Mouse (Mus musculus) layer of hippocampus, adult 9-10 months (tissue): Measurements from ENCODE around the gene Ttc22.
A peak's percentile ranks its signal among the peaks of the same experiment; 100 is the strongest.

Experiments used
- DNase-seq: peaks from one replicate; pipeline ENCODE4 v3.0.0; 2022; ENCODE audit warnings: low spot score

Ttc22 gene

DNA sequence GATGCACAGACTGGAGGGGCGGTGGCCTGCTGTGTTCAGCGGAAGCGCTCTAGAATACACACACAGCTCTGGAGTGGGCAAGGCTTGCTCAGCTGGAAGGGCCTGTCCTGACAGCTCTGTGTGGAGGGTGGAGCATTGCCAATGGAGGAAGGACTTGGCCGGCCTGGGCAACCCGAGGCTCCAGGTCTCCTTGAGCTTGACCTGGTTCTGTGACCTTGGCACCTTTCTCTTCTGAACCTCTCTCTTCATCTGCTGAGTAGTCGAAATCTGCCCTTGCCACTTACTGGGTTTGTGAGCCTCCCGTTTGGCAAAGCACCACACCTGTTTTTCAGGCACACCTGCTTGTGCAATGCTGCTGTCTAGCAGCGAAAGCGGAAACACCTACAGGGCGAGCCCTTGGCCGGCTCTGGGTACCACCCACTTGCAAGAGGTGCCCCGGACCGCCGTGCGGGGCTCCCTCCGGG, at the start of gene Ttc22:
Gene Ttc22 (plus strand): TSS at position 403 of the 464 bp plus-strand sequence.
- no peak for DNase-seq

- DNase-seq = no peak
Observed at GRCm38 (mm10) chr4:106575022-106575421, 47.2 kb upstream of the Ttc22 start.

GRCm38 (mm10) chr4:106577511-106577910, 44.7 kb upstream of the Ttc22 start:
- no peak for DNase-seq

DNA sequence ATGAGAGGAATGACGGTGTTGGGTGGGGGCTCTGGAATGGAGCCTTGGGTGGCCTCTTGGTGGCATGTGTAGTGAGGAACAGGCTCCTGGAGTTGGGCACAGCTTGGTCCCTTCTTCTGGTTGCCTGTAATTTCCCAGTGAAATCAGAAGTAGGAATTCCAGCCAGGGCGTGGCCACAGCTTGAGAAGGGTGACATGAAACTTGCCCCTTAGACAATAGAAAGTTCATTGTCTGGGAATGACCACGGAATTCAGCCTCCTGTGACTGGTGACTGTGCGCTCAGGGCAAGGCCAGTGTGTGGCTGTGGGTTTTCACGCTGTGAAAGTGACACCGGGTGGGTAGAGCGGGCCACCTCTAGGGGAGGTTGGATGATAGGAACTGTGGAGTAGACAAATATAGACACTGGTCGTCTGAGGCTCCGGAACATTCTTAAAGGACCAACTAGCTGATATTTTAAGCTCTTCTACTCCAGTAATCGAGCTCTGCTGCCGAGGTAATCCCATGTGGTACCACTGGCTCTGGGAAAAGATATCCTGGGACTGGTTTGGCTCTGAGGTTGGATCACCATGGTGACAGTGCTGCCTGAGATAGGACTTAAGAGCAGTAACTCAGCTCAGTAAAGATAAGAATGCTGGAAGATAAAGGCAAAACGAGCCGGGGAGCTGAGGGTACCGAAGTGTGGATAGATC, 40.9 kb upstream of the Ttc22 start:
- DNase-seq = no peak

GRCm38 (mm10) chr4:106581865-106582204, 40.4 kb upstream of the Ttc22 start:
- DNase-seq = no peak

DNA sequence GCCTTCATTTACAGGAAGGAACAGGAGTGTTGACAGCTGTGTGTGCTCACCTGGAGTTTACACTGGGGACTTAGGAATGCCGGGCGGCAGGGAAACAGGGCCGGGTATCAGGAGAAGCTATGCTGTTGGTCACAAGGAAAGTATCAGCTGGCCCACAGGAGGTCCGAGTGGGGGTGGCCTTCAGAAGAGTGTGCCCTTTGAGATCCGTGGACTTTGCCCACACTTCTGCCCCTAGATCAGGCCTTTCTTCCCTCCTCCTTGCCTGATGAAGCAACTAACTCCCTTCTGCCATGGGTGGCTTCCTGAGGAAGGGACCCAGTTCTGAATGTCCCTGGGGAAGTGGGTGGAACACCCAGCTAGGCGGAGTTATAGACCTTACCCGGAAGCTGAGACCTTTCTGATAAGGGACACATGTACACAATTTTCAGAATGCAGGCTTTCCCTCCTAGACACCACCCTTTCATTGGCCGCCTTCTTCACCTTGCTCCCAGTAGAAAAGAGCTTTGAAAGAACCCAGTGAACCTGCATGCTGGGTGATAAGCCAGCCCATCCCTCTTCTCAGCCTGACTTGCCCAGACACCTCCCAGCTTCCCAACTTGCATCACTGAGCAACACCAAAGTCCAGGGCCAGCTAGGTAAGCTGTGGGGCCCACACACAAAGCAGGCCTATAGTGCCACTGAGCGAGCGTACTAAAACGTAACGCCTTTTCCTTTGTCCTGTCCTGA, 39.6 kb upstream of the Ttc22 start:
- DNase-seq = no peak

GRCm38 (mm10) chr4:106584665-106585064, 37.6 kb upstream of the Ttc22 start:
- no peak for DNase-seq

DNA sequence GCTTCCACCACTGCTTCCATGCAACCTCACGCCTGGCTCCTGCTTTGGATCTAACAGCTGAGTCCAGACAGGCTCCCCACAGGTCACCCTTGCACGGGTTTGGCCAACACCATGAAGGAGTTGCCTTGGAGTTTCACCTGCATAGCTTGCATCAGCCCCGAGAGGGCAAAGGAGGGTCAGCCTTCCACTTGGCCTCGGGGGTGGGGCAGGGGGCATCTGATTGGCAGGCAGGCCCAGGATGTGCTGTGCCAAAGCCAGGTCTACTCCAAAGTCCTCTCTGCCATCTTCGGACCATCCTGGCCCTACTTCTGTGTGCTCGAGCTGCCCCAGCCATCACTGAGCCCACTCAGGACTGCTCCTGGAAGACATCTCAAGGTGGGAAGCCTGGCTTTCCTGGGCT, 35.2 kb upstream of the Ttc22 start:
- no peak for DNase-seq

GRCm38 (mm10) chr4:106590142-106590541, 32.1 kb upstream of the Ttc22 start:
- DNase-seq = no peak

- no peak for DNase-seq
Observed at GRCm38 (mm10) chr4:106590871-106591270, 31.4 kb upstream of the Ttc22 start.

DNA sequence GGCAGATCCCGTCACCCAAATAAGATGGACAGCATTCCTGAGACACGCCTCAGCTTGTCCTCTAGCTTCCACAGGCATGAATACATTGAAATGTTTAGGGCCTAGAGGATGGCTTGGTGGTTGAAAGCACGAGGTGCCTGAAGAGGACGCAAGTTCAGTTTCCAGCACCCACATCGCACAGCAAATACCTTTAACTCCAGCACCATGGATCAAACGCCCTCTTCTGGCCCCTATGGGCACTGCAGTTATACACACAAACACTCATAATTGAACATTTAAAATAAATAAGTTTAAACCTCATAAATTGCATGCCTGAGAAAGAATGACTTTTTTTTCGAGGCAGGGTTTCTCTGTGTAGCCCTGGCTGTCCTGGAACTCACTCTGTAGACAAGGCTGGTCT, 28.6 kb upstream of the Ttc22 start:
- DNase-seq = no peak

DNA sequence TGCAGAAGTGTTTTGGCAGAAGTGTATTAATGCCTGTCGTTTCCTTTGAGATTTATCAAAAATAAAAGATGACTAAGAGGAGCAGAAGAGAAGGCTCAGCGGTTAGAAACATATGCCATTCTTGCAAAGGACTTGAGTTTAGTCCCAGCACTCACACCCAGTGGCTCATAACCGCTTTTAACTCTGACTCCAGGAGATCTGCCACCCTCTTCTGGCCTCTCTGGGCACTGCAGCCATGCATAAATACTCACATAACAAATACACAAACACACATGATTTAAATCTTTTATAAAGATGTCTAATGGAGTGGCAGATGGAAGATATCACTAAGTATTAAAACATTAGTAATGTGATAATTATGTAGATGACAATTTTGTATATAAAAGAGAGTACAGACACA, 26.0 kb upstream of the Ttc22 start:
- no peak for DNase-seq

DNA sequence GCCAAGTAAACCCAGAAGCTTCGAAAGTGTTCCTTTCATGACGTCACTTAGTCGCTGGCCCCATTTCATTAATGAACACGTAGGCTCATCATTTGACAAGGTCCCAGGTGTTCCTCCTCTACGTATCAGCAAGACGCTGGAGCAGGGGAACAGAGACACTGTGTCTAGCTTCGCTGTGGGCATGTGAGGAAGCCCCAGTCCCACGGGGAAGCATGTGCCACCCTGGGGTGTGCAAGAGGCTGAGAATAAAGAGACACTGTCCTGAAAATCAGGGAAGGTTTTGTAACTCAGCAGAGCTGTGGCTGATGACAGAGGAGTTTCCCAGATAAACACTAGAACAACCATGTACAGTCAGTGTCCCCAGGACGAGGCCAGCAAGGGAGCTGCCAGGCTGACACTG, 25.2 kb upstream of the Ttc22 start:
- DNase-seq = no peak

DNA sequence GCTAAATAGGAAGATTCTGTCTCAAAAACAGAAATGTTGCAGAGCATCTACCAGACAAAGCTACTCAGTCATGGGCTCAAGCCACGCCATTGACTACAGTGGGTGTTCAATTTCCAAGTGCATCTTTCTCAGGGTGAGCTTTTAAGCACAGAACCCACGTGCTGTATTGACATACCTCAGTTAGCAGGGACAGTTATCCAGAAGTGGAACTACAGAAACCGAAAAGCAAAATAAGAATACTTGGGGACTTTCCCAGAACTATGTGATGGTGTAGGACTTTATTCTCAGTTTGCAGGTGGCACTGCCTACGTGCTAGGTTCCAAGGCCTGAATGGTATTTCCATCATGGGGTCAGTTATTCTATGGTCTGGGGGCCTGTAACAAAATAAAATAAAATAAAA, 24.5 kb upstream of the Ttc22 start:
- DNase-seq = no peak

DNA sequence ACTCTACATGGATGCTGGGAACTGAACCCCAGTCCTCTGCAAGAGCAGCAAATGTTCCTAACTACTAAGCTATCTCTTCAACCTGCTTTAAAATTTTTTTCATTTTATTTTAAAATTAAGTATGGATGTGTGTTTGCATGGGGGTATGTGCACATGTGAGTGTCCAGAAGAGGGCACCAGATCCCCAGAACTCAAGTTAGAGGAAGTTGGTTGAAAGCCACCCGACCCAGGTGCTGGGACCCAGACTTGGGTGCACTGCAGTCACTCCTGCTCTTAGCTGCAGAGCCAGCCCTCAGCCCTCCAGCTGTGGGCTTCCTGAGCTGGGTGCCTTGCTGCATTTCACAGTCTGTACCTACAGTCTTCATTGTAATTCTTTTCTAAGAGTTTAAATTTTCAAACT, 22.8 kb upstream of the Ttc22 start:
- DNase-seq = no peak

- no peak for DNase-seq
Observed at GRCm38 (mm10) chr4:106600770-106601169, 21.5 kb upstream of the Ttc22 start.

DNA sequence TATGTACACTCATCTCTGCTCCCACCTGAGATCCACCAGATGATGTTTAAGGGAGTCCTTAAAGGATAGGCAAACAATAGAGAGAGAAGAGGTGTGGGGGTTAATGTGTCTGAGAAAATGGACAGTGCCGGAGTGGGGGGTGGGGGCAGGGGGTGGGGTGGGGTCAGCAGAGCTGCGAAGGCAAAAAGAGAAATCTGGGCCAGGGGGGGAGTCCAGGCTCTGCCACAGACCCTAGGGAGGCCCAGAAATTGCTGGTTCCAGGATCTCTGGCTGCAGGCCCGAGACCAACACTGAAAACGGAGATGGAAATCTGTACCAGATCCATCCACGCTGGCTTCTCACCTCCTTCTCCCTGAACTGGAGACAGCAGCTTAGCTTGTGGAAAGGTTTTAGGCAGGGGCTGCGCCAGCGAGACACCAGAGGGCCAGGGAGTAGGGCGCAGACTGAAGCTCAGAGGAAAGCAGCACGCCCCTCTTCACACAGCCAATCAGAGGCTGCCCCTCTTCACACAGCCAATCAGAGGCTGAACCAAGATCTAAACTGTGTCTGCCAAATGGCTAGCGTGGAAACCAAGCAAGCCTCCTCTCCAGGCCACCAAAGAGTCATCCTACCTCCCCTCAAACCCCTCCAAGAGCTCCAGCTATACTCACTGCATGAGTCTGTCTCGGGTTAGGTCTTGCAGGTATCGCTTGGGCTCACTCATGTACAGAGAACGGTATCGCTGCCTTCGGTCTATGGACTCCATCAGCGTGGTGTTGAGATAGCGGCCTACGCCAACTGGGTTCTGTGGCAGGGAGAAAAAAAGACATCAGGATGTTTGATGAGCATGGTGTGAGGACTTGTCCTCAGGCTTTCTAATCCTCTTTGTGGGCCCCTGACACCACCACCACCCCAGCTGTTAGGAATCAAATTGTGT, 15.3 kb upstream of the Ttc22 start:
- no peak for DNase-seq

- DNase-seq = no peak
Observed at GRCm38 (mm10) chr4:106607905-106608304, 14.3 kb upstream of the Ttc22 start.

- no peak for DNase-seq
Observed at GRCm38 (mm10) chr4:106613105-106613504, 9.1 kb upstream of the Ttc22 start.

GRCm38 (mm10) chr4:106613560-106613959, 8.7 kb upstream of the Ttc22 start:
- no peak for DNase-seq

- peak; percentile 71 for DNase-seq
Observed at GRCm38 (mm10) chr4:106614180-106614797, 7.9 kb upstream of the Ttc22 start.

GRCm38 (mm10) chr4:106614881-106615280, 7.4 kb upstream of the Ttc22 start:
- DNase-seq = no peak
